Mouse (Mus musculus): ENCODE data around the gene Rnf8. TPM values are rescaled to one million over a fixed set of nuclear protein-coding genes. Genes with fewer than 3 reads are reported as not detected.
A peak's percentile ranks its signal among the peaks of the same experiment; 100 is the strongest.

Gene Rnf8
- polyA plus RNA-seq, 1 experiment from 2014 or later, result 22.3 TPM

DNA sequence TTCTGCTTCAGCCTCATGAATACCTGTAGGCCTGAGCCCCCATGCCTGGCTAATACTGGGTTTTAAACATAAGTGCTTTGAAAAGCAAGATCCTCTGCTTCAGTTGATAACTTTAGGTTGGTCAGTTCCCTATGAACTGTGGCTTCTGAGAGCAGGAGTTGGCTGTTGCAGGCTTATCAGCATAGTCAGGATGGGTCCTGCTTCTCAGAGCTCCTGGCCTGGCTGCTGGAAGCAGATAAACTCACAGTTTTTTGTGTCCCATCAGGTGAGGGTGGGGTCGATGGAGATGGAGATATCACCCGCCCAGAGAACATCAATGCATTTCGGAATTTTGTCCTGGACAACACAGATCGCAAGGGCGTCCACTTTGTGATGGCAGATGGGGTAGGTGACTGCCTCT, 72.2 kb downstream of the Rnf8 start:
- ATAC-seq (peak; percentile 64), DNase-seq (no peak)
- no peaks in the 10 kb centered on the region for H3K27me3 ChIP-seq (ENCODE audit: insufficient read depth, low read length)
- WGBS (ENCODE audit: insufficient replicate concordance), result 63% methylated on average over 5 of the region's 5 CpGs
- H3K4me3 ChIP-seq (ENCODE audit: low read depth, low read length), result no peak overlapping the region
- peaks cover 91% of the 10 kb centered on the region for H3K36me3 ChIP-seq (replicated peaks; ENCODE audit: insufficient read depth, low read length)
- peak; percentile 91 for TF ChIP-seq EP300 (IDR thresholded peaks at IDR 0.05; ENCODE audit: low read depth)
- no peak for TF ChIP-seq CTCF (IDR thresholded peaks at IDR 0.05; ENCODE audit: low read depth)
- H3K9ac ChIP-seq (replicated peaks), result no peak overlapping the region
- no peak overlapping the region for H3K4me2 ChIP-seq (ENCODE audit: low read depth, low read length)
- H3K27ac ChIP-seq (ENCODE audit: low read depth), result peak overlapping the region; percentile 46
- no peaks in the 10 kb centered on the region for H3K9me3 ChIP-seq (ENCODE audit: low read length)
- H3K4me1 ChIP-seq (ENCODE audit: insufficient read depth), result peaks cover 6% of the 10 kb centered on the region; the same call in 1 of the 2 replicates

DNA sequence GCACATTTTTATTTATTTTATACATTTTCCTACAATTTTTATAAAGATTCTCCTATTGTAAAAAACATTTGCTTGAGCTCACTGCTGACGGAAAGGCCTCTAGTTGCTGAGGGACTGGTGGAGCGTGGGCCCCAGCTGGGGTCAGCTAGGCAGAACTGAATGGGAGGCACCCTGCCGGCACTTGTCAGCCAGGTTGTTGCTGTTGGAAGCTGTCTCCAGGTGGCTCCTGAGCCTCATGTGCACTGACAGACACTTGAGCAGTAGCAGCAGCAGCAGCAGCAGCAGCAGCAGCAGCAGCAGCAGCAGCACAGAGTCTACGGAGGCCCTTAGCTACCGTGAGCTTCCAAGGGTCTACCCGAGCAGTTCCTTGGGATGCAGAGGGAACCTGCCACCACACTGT, 72.8 kb downstream of the Rnf8 start:
- ATAC-seq, result no peak
- no peak overlapping the region for H3K27ac ChIP-seq (ENCODE audit: low read depth)
- no peak overlapping the region for H3K4me2 ChIP-seq (ENCODE audit: low read depth, low read length)
- H3K9me3 ChIP-seq (ENCODE audit: low read length), result no peaks in the 10 kb centered on the region
- 78% methylated on average over 6 of the region's 6 CpGs for WGBS (ENCODE audit: insufficient replicate concordance)
- peak overlapping the region; percentile 30; the same call in 1 of the 2 replicates for H3K9ac ChIP-seq (replicated peaks)
- peaks cover 6% of the 10 kb centered on the region; the same call in 1 of the 2 replicates for H3K4me1 ChIP-seq (ENCODE audit: insufficient read depth)
- DNase-seq, result no peak
- H3K36me3 ChIP-seq (replicated peaks; ENCODE audit: insufficient read depth, low read length), result peaks cover 86% of the 10 kb centered on the region
- H3K4me3 ChIP-seq (ENCODE audit: low read depth, low read length), result no peak overlapping the region
- no peak for TF ChIP-seq EP300 (IDR thresholded peaks at IDR 0.05; ENCODE audit: low read depth)
- no peak for TF ChIP-seq CTCF (IDR thresholded peaks at IDR 0.05; ENCODE audit: low read depth)
- no peaks in the 10 kb centered on the region for H3K27me3 ChIP-seq (ENCODE audit: insufficient read depth, low read length)

DNA sequence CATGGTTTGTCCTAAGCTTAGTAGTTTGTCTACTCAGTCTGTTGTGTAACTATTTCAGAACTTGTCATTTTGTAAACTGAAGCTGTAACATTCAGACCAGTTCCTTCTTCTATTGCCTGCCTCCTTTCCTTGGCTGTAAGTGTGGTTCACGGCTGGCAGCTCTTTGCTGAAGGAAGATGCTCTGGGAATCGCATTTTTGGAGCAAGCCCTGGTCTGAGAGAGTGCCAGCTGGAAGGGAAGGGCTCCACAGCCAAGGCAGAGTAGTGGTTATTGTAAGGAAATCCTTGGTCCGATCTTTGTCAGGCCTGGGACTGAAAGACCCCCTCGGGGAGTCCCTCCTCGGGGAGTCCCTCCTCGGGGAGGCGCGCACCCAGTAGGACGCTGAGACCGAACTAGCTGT, 74.0 kb downstream of the Rnf8 start:
- 97% methylated on average over 10 of the region's 10 CpGs for WGBS (ENCODE audit: insufficient replicate concordance)
- Histone ChIP-seq H3K9ac (replicated peaks) (no peak overlapping the region), H3K4me3 (ENCODE audit: low read depth, low read length) (no peak overlapping the region), H3K36me3 (replicated peaks; ENCODE audit: insufficient read depth, low read length) (peaks cover 81% of the 10 kb centered on the region), H3K27ac (ENCODE audit: low read depth) (no peak overlapping the region), H3K4me2 (ENCODE audit: low read depth, low read length) (no peak overlapping the region), H3K9me3 (ENCODE audit: low read length) (no peaks in the 10 kb centered on the region), H3K4me1 (ENCODE audit: insufficient read depth) (peaks cover 6% of the 10 kb centered on the region; the same call in 1 of the 2 replicates), H3K27me3 (ENCODE audit: insufficient read depth, low read length) (no peaks in the 10 kb centered on the region)
- no peak for DNase-seq
- TF ChIP-seq CTCF (IDR thresholded peaks at IDR 0.05; ENCODE audit: low read depth) (no peak), EP300 (IDR thresholded peaks at IDR 0.05; ENCODE audit: low read depth) (no peak)
- no peak for ATAC-seq

DNA sequence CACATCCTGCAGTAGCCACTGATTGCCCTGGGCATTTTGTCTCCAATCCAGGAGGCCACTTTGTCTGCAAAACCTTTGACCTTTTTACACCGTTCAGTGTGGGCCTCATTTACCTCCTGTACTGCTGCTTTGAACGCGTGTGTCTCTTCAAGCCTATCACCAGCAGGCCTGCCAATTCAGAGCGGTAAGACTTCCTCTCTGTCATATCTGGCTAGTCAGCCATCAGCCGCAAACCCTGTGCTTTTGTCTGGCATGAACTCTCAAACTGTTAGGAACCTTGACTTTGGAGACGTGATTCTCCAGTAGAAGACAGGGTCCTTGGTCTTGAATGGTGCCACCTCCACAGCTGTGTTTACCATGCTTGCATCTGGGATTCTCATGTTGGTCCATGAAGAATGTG, 75.7 kb downstream of the Rnf8 start:
- Histone ChIP-seq H3K9me3 (ENCODE audit: low read length) (no peaks in the 10 kb centered on the region), H3K4me1 (ENCODE audit: insufficient read depth) (peaks cover 6% of the 10 kb centered on the region; the same call in 1 of the 2 replicates), H3K27me3 (ENCODE audit: insufficient read depth, low read length) (no peaks in the 10 kb centered on the region), H3K27ac (ENCODE audit: low read depth) (no peak overlapping the region), H3K9ac (replicated peaks) (no peak overlapping the region), H3K4me3 (ENCODE audit: low read depth, low read length) (no peak overlapping the region), H3K36me3 (replicated peaks; ENCODE audit: insufficient read depth, low read length) (peaks cover 81% of the 10 kb centered on the region), H3K4me2 (ENCODE audit: low read depth, low read length) (no peak overlapping the region)
- 62% methylated on average over 6 of the region's 6 CpGs for WGBS (ENCODE audit: insufficient replicate concordance)
- no peak for ATAC-seq
- TF ChIP-seq EP300 (IDR thresholded peaks at IDR 0.05; ENCODE audit: low read depth), result no peak
- TF ChIP-seq CTCF (IDR thresholded peaks at IDR 0.05; ENCODE audit: low read depth), result no peak
- no peak for DNase-seq

DNA sequence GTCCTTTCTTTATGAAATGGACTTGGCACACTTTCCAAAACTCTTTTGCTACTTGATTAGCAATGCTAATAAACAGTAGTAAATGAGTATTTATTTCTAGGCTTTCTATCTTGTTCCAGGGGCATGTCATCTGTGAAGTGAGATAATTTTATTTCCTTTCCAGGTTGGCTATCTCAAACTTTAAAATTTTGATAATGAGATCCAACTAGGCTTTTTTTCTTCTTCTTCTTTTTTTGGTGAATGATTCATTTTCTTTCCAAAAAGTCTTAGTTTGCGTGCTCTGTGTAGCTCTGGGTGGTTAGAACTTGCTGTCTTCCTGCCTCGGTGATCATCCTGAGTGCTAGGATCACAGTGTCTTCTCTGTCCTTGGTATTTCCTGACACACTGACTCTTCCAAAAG, 78.2 kb downstream of the Rnf8 start:
- no peak overlapping the region for H3K27ac ChIP-seq (ENCODE audit: low read depth)
- H3K4me2 ChIP-seq (ENCODE audit: low read depth, low read length), result no peak overlapping the region

DNA sequence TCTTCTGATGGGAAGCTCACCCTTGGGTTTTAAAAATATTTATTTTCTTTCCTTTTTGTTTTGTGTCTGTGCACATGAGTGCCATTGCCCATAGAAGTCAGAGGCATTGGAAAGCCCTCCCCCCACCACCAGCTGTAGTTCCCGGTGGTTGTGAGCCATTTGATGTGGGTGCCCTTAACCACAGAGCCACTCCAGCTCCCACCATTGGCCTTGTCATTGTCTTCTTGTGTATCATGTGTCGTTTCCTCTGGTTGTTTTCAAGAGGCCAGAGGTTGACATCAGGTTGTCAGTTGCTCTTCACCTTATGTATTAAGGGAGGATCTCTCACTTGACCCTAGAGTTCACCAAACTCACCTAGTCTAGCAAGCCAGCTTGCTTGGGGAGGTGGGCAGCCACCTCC, 79.0 kb downstream of the Rnf8 start:
- DNase-seq (no peak), ATAC-seq (no peak)
- no peak overlapping the region for H3K4me3 ChIP-seq (ENCODE audit: low read depth, low read length)
- no peak overlapping the region for H3K4me2 ChIP-seq (ENCODE audit: low read depth, low read length)
- no peak overlapping the region for H3K9ac ChIP-seq (replicated peaks)
- WGBS (ENCODE audit: insufficient replicate concordance), result 53% methylated on average over 2 of the region's 2 CpGs
- H3K4me1 ChIP-seq (ENCODE audit: insufficient read depth), result no peaks in the 10 kb centered on the region
- peaks cover 79% of the 10 kb centered on the region for H3K36me3 ChIP-seq (replicated peaks; ENCODE audit: insufficient read depth, low read length)
- H3K27me3 ChIP-seq (ENCODE audit: insufficient read depth, low read length), result no peaks in the 10 kb centered on the region
- no peaks in the 10 kb centered on the region for H3K9me3 ChIP-seq (ENCODE audit: low read length)
- no peak for TF ChIP-seq EP300 (IDR thresholded peaks at IDR 0.05; ENCODE audit: low read depth)
- TF ChIP-seq CTCF (IDR thresholded peaks at IDR 0.05; ENCODE audit: low read depth), result no peak
- H3K27ac ChIP-seq (ENCODE audit: low read depth), result no peak overlapping the region

More for the DNA sequence above, 78.2 kb downstream of the Rnf8 start:
- TF ChIP-seq CTCF (IDR thresholded peaks at IDR 0.05; ENCODE audit: low read depth), result no peak
- TF ChIP-seq EP300 (IDR thresholded peaks at IDR 0.05; ENCODE audit: low read depth), result peak; percentile 69
- Histone ChIP-seq H3K4me1 (ENCODE audit: insufficient read depth) (peaks cover under 1% of the 10 kb centered on the region; the same call in 1 of the 2 replicates), H3K4me3 (ENCODE audit: low read depth, low read length) (no peak overlapping the region), H3K36me3 (replicated peaks; ENCODE audit: insufficient read depth, low read length) (peaks cover 77% of the 10 kb centered on the region), H3K27me3 (ENCODE audit: insufficient read depth, low read length) (no peaks in the 10 kb centered on the region), H3K9ac (replicated peaks) (no peak overlapping the region), H3K9me3 (ENCODE audit: low read length) (no peaks in the 10 kb centered on the region)
- 67% methylated on average over 2 of the region's 2 CpGs for WGBS (ENCODE audit: insufficient replicate concordance)
- no peak for ATAC-seq
- DNase-seq, result no peak

DNA sequence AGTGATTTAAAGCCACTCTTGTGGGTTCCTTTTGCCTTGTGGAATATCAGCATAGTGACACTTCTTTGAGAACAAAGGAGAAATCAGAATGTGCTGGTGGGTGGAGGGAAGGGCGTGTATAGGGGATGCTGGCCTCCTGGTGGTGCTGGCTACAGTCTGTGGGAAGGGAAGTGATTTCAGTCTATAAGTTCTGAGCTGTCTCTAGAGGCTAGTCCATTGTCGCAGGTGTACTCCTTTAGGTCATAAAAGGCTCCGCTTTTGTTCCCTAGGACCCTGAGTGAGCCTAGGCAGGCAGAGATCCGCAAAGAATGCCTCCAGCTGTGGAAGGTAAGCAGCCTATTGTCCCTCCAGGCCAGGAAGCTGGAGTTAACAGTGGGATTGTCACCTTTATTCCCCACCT, 79.9 kb downstream of the Rnf8 start:
- ATAC-seq, result no peak
- H3K27ac ChIP-seq (ENCODE audit: low read depth), result no peak overlapping the region
- no peaks in the 10 kb centered on the region for H3K27me3 ChIP-seq (ENCODE audit: insufficient read depth, low read length)
- TF ChIP-seq CTCF (IDR thresholded peaks at IDR 0.05; ENCODE audit: low read depth) (no peak), EP300 (IDR thresholded peaks at IDR 0.05; ENCODE audit: low read depth) (no peak)
- H3K4me1 ChIP-seq (ENCODE audit: insufficient read depth), result no peaks in the 10 kb centered on the region
- H3K4me3 ChIP-seq (ENCODE audit: low read depth, low read length), result no peak overlapping the region
- no peak overlapping the region for H3K9ac ChIP-seq (replicated peaks)
- 92% methylated on average over 4 of the region's 4 CpGs for WGBS (ENCODE audit: insufficient replicate concordance)
- peaks cover 84% of the 10 kb centered on the region for H3K36me3 ChIP-seq (replicated peaks; ENCODE audit: insufficient read depth, low read length)
- no peak overlapping the region for H3K4me2 ChIP-seq (ENCODE audit: low read depth, low read length)
- no peaks in the 10 kb centered on the region for H3K9me3 ChIP-seq (ENCODE audit: low read length)
- no peak for DNase-seq

Small RNA genes lying within 50 kb of the gene (microRNA-seq; reads per million reads assigned to microRNA genes)
- not detected for gene Mir7667

Other genes with a start within 250 kb of the Rnf8 start
- 35.6 and 57.1 TPM in 2 replicates for gene Pim1, start 124.0 kb upstream of the Rnf8 start, polyA plus RNA-seq (2015; fragmentation: Nextera tagmentation; extraction: Ambion mirVana)
- gene Gm17657, start 65.2 kb upstream of the Rnf8 start, polyA plus RNA-seq (2015; fragmentation: Nextera tagmentation; extraction: Ambion mirVana), result not detected in 2 replicates
- gene Tbc1d22b, start 65.0 kb upstream of the Rnf8 start, polyA plus RNA-seq (2015; fragmentation: Nextera tagmentation; extraction: Ambion mirVana), result 1.9 and 2.1 TPM in 2 replicates
- not detected in 2 replicates for gene Tmem217, start 62.4 kb upstream of the Rnf8 start, polyA plus RNA-seq (2015; fragmentation: Nextera tagmentation; extraction: Ambion mirVana)
- 0.49 and 0.69 TPM in 2 replicates for gene Gm28043, start 86 bp downstream of the Rnf8 start, polyA plus RNA-seq (2015; fragmentation: Nextera tagmentation; extraction: Ambion mirVana)
- gene Cmtr1, start 45.8 kb downstream of the Rnf8 start, polyA plus RNA-seq (2015; fragmentation: Nextera tagmentation; extraction: Ambion mirVana), result 52.8 and 57.2 TPM in 2 replicates
- 4.2 and 4.6 TPM in 2 replicates for gene Ccdc167, start 102.3 kb downstream of the Rnf8 start, polyA plus RNA-seq (2015; fragmentation: Nextera tagmentation; extraction: Ambion mirVana)